Mouse (Mus musculus) midbrain, embryonic 13.5 days (tissue): ENCODE measurements at regions not wholly inside any gene's neighbourhood (a gene's known extent, or its start where the extent isn't known, plus 50 kb on each side); places are given as distances from the start of the nearest gene placed in this dataset.
"Not testable (repeated sequence)": the region's sequence is repeated elsewhere in the genome, so short reads cannot be mapped to it uniquely, and the experiment has no call there.

Experiments
- ATAC-seq: fragments of 200-750 bp; cut with Nextera tagmentation; 2 replicates; pipeline ENCODE4 v1.8.0; 2017; ENCODE audit warnings: mild to moderate bottlenecking, moderate TSS enrichment, moderate library complexity
- H3K27ac ChIP-seq: fragments of 300-500 bp; sonication (generic); 2 replicates; pipeline ENCODE4 v1.5.1; 2015; ENCODE audit warnings: inconsistent platforms, mild to moderate bottlenecking, moderate library complexity
- H3K27me3 ChIP-seq: fragments of 300-500 bp; sonication (generic); 2 replicates; pipeline ENCODE4 v1.6.1; 2015; ENCODE audit warnings: mild to moderate bottlenecking, inconsistent platforms
- H3K36me3 ChIP-seq: fragments of 300-500 bp; sonication (generic); 2 replicates; pipeline ENCODE4 v1.6.1; 2015; ENCODE audit warnings: mild to moderate bottlenecking, inconsistent platforms
- H3K4me1 ChIP-seq: fragments of 300-500 bp; sonication (generic); replicated peaks from 2 replicates; pipeline ENCODE4 v1.6.1; 2015; ENCODE audit warnings: inconsistent platforms
- H3K4me2 ChIP-seq: fragments of 300-500 bp; sonication (generic); replicated peaks from 2 replicates; pipeline ENCODE4 v1.6.1; 2015; ENCODE audit warnings: moderate library complexity, mild to moderate bottlenecking, inconsistent platforms
- H3K4me3 ChIP-seq: fragments of 300-500 bp; sonication (generic); replicated peaks from 2 replicates; pipeline ENCODE4 v1.5.1; 2015; ENCODE audit warnings: mild to moderate bottlenecking, inconsistent platforms
- H3K9ac ChIP-seq: fragments of 300-500 bp; sonication (generic); replicated peaks from 2 replicates; pipeline ENCODE4 v1.6.1; 2015; ENCODE audit warnings: mild to moderate bottlenecking, inconsistent platforms
- H3K9me3 ChIP-seq: fragments of 300-500 bp; sonication (generic); 2 replicates; pipeline ENCODE4 v1.6.1; 2016; ENCODE audit warnings: mild to moderate bottlenecking, inconsistent platforms
- WGBS: fragments of 180-500 bp; shearing (Covaris S2); methylation state at CpG from one replicate; pipeline ENCODE4 v1.1.7; 2015; 5-methylcytosine and 5-hydroxymethylcytosine counted together

DNA sequence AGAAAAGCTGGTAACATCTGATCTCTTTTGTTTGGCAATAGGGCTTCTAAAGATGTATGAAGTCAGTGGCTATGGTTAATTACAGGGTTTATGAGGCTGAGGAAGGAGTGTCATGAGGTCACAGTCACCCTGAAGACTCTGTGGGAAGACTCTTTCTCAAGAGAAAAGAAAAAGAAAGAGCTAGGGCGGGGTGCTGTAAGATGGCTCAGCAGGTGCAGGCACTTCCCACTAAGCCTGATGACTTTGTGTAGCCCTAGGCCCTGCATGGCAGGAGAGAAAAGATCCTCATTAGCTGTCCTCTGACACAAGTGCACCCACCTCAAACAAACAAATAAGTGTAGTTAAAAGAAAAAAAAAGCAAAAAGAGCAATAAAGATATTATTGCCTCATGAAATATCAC lies 73.6 kb upstream of the Atp1b1 start:
- H3K27ac ChIP-seq, result no peak overlapping the region
- no peak for ATAC-seq
- WGBS, result 42% methylated on average over 1 of the region's 1 CpGs
- H3K9ac ChIP-seq, result no peak overlapping the region
- H3K27me3 ChIP-seq, result no peaks in the 10 kb centered on the region
- no peaks in the 10 kb centered on the region for H3K4me1 ChIP-seq
- no peak overlapping the region for H3K4me3 ChIP-seq
- no peak overlapping the region for H3K4me2 ChIP-seq
- H3K9me3 ChIP-seq, result no peaks in the 10 kb centered on the region
- no peaks in the 10 kb centered on the region for H3K36me3 ChIP-seq

DNA sequence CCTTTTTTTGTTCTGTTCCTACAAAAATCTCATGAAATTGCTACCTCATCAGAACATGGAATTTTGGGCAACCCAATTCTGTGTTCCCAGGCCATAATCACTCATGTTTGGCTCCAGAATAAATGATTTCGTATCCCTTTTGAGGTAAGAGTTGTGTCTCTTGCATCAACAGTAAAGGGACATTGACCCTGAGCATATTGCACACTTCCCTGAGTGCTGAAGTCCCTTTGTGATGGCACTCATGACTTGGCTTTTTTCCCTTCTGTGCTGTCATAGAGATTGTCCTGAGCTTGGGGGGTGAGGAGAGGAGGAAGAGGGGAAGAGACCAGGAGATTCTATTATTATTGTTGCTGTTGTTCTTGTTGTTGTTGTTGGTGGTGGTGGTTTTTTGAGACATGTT lies 68.6 kb upstream of the Atp1b1 start:
- Histone ChIP-seq H3K9me3 (no peaks in the 10 kb centered on the region), H3K27ac (no peak overlapping the region), H3K9ac (no peak overlapping the region), H3K27me3 (no peaks in the 10 kb centered on the region), H3K4me3 (no peak overlapping the region), H3K4me2 (no peak overlapping the region), H3K36me3 (no peaks in the 10 kb centered on the region), H3K4me1 (no peaks in the 10 kb centered on the region)
- no peak for ATAC-seq
- 98% methylated on average over 1 of the region's 1 CpGs for WGBS

DNA sequence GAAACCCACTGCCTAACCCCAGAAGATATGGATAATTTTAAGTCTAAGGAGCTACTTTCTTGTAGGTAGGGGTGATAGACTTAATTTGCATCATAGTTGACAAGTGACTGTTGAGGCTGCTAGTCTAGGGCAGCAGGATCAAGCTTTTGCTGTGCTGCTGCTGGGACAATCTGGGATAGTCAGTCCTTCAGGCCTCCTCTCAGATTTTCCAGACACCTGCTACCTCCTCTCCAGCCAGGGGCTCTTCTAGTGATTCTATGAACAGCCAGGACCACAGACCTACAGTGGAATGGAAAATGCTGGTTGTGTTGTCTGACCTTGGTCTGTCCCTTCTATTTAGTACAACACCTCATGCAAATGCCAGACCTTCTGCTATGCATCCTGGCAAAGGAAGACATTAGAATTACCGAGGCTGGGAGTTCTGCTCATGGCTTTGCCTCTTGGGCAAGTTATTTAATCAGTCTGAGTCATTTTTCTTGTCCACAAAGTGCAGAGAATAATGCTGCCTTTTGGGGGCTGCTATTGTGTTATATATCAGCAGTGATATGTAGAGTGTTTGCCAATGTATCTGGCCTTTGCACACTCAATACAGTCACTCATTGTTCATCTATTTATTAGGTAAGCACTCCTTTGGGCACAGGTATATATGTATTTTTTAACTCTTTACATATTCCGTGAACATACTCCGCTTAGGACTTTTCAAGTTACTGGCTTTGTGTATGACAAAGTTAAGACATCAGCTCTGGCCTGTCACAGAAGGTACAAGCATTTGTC lies 64.4 kb upstream of the Atp1b1 start:
- H3K4me2 ChIP-seq, result no peak overlapping the region
- ATAC-seq, result no peak

DNA sequence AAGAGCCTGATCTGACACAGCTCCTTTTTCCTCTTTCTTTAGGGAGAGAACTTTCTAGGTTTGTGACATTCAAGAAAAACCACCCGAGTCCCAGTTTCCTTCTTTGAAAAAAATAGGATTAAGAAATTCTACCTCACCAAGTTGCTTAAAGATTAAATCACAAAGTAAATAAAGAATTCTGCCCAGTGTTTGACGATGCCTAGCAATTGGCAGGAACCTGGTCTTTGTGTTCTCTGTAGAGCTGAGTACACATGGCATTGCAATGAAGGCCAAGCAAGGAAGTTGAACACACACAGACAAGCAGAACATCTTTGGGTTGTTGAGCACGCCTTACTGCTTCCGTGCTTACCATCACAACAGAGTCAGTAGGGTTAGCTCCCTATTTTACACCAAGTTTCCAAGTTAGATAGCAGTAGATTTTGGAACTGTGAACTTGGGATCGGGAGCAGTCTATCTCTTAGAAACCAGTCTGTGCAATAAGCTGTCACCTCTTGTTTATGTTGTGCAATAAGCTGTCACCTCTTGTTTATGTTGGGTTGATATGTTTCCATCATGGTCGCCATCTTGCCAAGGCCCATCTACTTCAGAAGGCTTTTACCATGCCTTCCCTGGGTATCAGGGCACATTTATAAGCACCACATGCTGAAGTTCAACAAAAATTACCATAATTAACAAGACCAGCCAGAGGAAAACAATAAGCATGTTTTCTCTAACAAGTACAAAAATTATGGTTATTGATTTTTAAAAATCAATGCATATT lies 63.4 kb upstream of the Atp1b1 start:
- Histone ChIP-seq H3K4me3 (no peak overlapping the region), H3K9me3 (no peaks in the 10 kb centered on the region), H3K27ac (no peak overlapping the region), H3K9ac (no peak overlapping the region), H3K36me3 (no peaks in the 10 kb centered on the region), H3K27me3 (no peaks in the 10 kb centered on the region), H3K4me1 (no peaks in the 10 kb centered on the region), H3K4me2 (no peak overlapping the region)
- no peak for ATAC-seq
- 91% methylated on average over 6 of the region's 6 CpGs for WGBS

More for the DNA sequence above, 64.4 kb upstream of the Atp1b1 start:
- H3K27ac ChIP-seq, result no peak overlapping the region
- no peaks in the 10 kb centered on the region for H3K4me1 ChIP-seq
- no peak overlapping the region for H3K4me3 ChIP-seq
- H3K9me3 ChIP-seq, result no peaks in the 10 kb centered on the region
- H3K27me3 ChIP-seq, result no peaks in the 10 kb centered on the region
- H3K36me3 ChIP-seq, result no peaks in the 10 kb centered on the region
- no peak overlapping the region for H3K9ac ChIP-seq
- 91% methylated on average over 3 of the region's 3 CpGs for WGBS

DNA sequence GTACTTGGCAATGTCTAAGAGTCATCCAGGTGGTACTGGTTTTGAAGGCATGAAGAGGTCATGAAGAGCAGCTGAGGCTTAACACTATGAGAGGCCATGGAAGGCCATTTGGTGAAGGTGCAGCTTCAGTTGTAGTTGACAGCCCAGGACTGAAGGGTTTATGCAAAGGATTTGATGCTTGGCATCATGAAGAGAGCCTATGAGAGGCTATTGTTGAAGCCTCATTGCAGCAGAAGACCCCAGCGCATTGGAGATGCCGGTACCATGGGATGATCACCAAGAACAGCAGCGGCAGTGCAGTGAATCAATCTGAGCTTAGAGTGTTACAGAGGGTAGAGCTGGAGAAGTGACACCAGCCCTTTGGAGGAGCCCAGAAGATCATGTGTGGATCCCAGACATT lies 60.7 kb upstream of the Atp1b1 start:
- H3K4me2 ChIP-seq, result no peak overlapping the region
- 99% methylated on average over 3 of the region's 3 CpGs for WGBS
- no peak for ATAC-seq
- no peak overlapping the region for H3K9ac ChIP-seq
- H3K4me3 ChIP-seq, result no peak overlapping the region
- no peaks in the 10 kb centered on the region for H3K36me3 ChIP-seq
- H3K27me3 ChIP-seq, result no peaks in the 10 kb centered on the region
- no peak overlapping the region for H3K27ac ChIP-seq
- H3K9me3 ChIP-seq, result no peaks in the 10 kb centered on the region
- no peaks in the 10 kb centered on the region for H3K4me1 ChIP-seq

DNA sequence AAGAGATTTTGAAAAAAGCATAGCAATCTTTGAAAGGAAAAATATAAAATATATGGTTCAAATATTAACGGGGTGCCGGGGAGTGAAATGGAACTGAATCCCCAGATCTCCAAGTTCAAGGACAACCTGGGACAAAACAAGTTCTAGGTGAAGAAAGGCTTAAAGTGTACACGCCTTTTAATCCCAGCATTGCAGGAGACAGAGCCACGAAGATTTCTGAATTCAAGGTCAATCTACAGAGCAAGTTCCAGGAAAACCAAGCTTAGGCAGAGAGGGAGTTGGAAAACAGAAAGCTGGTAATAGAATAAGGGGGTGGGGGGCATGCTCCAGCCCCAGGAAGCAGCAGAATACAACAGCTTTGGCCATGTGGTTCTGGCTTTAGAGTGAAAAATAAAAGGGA lies 60.2 kb upstream of the Atp1b1 start:
- Histone ChIP-seq H3K27ac (no peak overlapping the region), H3K36me3 (no peaks in the 10 kb centered on the region), H3K9ac (no peak overlapping the region), H3K9me3 (no peaks in the 10 kb centered on the region), H3K4me1 (no peaks in the 10 kb centered on the region), H3K4me3 (no peak overlapping the region), H3K27me3 (no peaks in the 10 kb centered on the region), H3K4me2 (no peak overlapping the region)
- 87% methylated on average over 4 of the region's 4 CpGs for WGBS
- ATAC-seq, result no peak

DNA sequence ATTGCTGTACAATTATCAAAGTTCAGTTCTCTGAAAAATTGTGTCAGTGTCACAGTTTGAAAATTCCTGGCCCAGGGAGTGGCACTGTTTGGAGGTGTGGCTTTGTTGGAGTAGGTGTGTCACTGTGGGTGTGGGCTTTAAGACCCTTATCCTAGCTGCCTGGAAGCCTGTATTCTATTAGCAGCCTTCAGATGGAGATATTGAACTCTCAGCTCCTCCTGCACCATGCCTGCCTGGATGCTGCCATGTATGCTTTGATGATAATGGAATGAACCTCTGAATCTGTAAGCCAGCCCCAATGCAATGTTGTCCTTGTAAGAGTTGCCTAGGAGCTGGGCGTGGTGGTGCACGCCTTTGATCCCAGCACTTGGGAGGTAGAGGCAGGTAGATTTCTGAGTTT lies 59.2 kb upstream of the Atp1b1 start:
- not testable (repeated sequence) for H3K4me3 ChIP-seq, H3K36me3 ChIP-seq, H3K4me2 ChIP-seq, H3K9me3 ChIP-seq, H3K27ac ChIP-seq, ATAC-seq, H3K4me1 ChIP-seq, H3K9ac ChIP-seq, H3K27me3 ChIP-seq
- WGBS, result 99% methylated on average over 2 of the region's 2 CpGs

DNA sequence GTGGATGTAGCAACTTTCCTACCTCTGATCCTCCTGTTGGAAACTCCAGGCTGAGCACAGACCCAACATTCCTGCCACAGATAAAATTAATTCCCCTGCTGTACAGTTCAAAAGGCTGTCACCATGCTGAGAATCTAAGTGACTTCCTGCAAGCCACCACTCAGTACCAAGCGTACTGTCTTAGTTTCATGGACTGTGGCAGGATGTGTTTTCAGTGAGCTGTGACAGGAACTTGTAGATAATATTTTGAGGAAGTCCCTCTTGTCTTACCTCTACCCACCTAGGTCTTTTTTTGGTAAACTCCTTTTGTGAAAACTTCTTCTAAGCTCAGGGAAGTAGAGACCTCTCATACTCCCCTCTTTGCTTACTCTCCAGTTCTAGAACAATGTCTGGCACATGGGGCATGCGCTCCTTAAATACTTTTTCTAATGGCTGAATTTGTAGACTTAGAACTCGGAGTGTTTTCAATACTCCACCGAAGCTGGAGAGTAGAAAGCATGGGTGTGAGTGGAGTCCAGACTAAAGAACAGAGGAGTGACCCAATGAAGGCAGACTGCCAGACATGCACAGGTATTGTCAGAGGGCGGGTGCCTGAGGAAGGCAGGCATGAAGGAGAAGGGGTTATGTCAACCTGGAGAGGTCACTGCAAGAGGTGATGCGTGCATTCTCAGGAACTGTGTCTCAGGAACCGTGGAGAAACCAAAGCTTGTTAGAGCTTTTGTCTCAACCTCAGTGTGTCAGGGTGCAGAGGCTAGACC lies 53.7 kb upstream of the Atp1b1 start:
- WGBS, result 90% methylated on average over 7 of the region's 7 CpGs
- H3K27ac ChIP-seq, result no peak overlapping the region
- H3K27me3 ChIP-seq, result no peaks in the 10 kb centered on the region
- H3K9me3 ChIP-seq, result no peaks in the 10 kb centered on the region
- H3K9ac ChIP-seq, result no peak overlapping the region
- H3K36me3 ChIP-seq, result no peaks in the 10 kb centered on the region
- H3K4me2 ChIP-seq, result no peak overlapping the region
- H3K4me1 ChIP-seq, result 0 out of 2 replicates have a peak, but pooled peaks cover 5% of the 10 kb centered on the region
- no peak overlapping the region for H3K4me3 ChIP-seq
- no peak for ATAC-seq

DNA sequence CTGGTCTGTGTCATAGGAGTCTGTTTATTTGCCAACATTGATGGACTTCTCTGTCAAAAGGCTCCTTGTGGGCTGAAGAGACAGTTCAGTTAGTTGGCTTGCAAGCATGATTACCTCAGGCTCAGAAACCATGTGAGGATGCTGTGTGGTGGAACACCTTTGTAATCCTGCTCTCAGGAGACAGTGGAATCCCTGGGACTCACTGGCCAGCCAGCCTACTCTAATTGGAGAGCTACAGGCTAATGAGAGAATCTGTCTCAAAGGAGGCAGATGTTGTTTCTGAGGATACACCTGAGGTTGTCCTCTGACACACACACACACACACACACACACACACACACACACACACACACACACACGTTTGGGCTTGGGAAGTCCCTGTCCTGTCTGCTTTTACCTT lies 51.1 kb upstream of the Atp1b1 start:
- Histone ChIP-seq H3K27me3 (no peaks in the 10 kb centered on the region), H3K36me3 (no peaks in the 10 kb centered on the region), H3K9ac (no peak overlapping the region), H3K4me1 (0 out of 2 replicates have a peak, but pooled peaks cover 5% of the 10 kb centered on the region), H3K4me3 (no peak overlapping the region), H3K9me3 (no peaks in the 10 kb centered on the region), H3K4me2 (no peak overlapping the region), H3K27ac (no peak overlapping the region)
- 71% methylated on average over 1 of the region's 1 CpGs for WGBS
- no peak for ATAC-seq

DNA sequence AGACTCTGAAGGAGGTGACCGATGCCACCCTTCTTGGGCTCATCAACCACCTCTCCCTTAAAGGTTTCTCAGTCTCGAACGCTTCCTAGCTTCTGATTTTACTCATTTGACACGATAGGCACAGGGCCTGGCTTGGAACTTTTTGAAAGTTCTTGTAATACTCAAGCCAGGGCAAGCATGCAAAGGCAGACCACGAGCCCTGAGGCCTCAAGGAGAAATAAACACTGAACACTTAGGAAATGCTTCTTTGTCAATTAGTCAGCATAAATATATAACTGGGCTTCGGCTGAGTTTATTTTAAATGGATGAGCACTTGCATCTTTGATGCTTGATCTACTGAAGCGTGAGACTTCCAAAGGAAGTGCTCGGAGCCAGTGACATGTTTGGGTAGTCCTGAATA lies 50.4 kb upstream of the Atp1b1 start:
- Histone ChIP-seq H3K9ac (no peak overlapping the region), H3K9me3 (no peaks in the 10 kb centered on the region), H3K36me3 (no peaks in the 10 kb centered on the region), H3K27ac (no peak overlapping the region), H3K4me1 (0 out of 2 replicates have a peak, but pooled peaks cover 5% of the 10 kb centered on the region), H3K4me3 (no peak overlapping the region), H3K27me3 (no peaks in the 10 kb centered on the region), H3K4me2 (no peak overlapping the region)
- ATAC-seq, result no peak
- 71% methylated on average over 8 of the region's 8 CpGs for WGBS

DNA sequence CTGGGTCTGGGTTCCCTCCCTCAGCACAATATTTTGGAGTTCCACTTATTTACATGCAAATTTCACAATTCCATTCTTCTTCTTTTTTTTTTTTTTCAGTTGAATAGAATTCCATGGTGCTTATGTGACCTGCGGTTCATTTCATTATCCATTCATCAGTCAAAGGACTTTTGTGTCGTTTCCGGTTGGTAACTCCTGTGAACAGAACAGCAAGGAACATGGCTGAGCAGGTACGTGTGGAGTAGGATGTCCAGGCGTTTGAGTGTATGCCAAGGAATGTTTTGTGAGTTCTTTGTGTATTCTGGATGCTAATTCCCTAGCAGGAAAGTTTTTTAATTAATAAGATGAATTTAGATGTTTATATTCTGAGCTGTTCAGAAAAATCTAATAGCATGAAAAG lies 50.0 kb upstream of the Atp1b1 start:
- no peak overlapping the region for H3K4me2 ChIP-seq
- no peaks in the 10 kb centered on the region for H3K27me3 ChIP-seq
- no peak overlapping the region for H3K27ac ChIP-seq
- H3K9me3 ChIP-seq, result no peaks in the 10 kb centered on the region
- no peak overlapping the region for H3K9ac ChIP-seq
- no peak overlapping the region for H3K4me3 ChIP-seq
- no peaks in the 10 kb centered on the region for H3K36me3 ChIP-seq
- no peak for ATAC-seq
- 0 out of 2 replicates have a peak, but pooled peaks cover 5% of the 10 kb centered on the region for H3K4me1 ChIP-seq
- 8% methylated on average over 5 of the region's 5 CpGs for whole genome bisulfite sequencing
